Mouse (Mus musculus) bone marrow macrophage, adult 2 months (primary cell): ENCODE data around the gene Tsen54.

ENCODE experiments used
- CTCF ChIP-seq: IDR thresholded peaks from 2 replicates; pipeline ENCODE4 v1.5.1; 2012; ENCODE audit warnings: low read depth, mild to moderate bottlenecking, low read length, moderate library complexity
- POLR2A ChIP-seq: IDR thresholded peaks from 2 replicates; pipeline ENCODE4 v1.6.1; 2012; ENCODE audit warnings: mild to moderate bottlenecking, low read depth, low read length, borderline replicate concordance

GRCm38 (mm10) chr11:115810377-115810776, 4.1 kb upstream of the Tsen54 start:
- TF ChIP-seq CTCF (no peak), POLR2A (no peak)
